Mouse (Mus musculus): ENCODE results near the gene Thada.

DNA sequence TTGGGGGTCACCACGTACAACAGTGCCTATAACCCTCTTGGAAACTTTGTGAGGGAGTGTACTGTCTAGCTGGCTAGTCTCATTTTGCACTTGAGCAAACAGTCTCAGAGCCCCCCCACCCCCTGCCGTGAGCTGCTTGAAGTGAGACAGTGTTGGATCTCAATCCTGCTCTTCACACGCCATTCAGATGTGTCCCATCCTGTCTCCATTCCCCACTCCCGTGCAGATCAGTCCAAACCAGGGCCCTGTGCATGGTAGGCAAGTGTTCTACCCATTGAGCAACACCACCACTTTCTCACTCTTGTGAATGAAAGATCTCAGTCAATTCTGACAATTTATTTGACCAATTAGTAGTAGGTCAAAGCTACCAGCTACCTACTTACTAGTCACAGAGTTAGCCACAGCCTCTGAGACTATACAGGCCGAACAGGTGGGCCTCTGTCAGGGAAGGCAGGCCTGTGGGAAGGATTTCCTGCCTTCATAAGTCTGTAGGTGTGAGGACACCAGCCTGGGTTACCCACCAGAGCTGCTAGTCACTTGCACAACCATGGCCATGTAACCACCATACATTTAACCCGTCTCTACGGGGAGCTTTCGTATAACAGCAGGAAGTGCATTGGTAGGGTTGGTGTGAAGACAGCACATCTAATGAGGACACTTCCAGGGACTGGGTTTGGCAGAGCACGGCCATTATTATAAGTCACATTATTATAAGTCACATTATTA lies 299.7 kb downstream of the Thada start:
- TF ChIP-seq EP300 (IDR thresholded peaks at IDR 0.05; ENCODE audit: insufficient read depth, low read depth, low read length): no peak
- no peak for TF ChIP-seq POLR2A (IDR thresholded peaks at IDR 0.05; ENCODE audit: insufficient read depth, low read depth, low read length)
- no peak for TF ChIP-seq CTCF (IDR thresholded peaks at IDR 0.05)

All from heart, adult 2 months (tissue).